Mouse (Mus musculus): Measurements from ENCODE around the gene Dnm1. TPM values are rescaled to one million over a fixed set of nuclear protein-coding genes. Genes with fewer than 3 reads are reported as not detected.

Dnm1 gene
- polyA plus RNA-seq, 1 experiment from 2014 or later, result 5.0 TPM

DNA sequence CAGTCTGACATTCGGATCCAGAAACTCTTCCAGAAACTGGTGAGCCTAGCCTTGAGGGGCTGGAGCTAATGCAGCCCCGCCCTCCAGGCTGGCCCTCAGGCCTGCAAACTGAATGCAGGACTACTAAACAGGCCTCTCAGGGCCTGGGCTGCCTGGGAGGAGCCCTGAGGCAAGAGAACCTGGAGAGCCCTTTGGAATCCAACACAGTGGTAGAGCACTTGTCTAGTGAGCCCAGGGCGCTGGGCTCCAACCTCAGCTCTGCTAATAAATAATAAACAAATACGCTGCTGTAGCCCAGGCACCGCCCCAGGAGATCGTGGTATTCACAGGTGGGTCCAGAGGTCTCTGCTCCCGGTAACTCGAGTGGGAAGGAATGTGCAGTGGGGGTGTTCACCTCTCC lies 37.7 kb upstream of the Dnm1 start:
- no peak for TF ChIP-seq EP300 (IDR thresholded peaks at IDR 0.05)
- TF ChIP-seq CTCF (IDR thresholded peaks at IDR 0.05), result no peak
- H3K27ac ChIP-seq (ENCODE audit: low read length), result peak overlapping the region; percentile 27
- H3K9me3 ChIP-seq (ENCODE audit: low read length), result no peaks in the 10 kb centered on the region
- H3K4me2 ChIP-seq (replicated peaks; ENCODE audit: low read depth, low read length), result no peak overlapping the region
- H3K4me3 ChIP-seq (ENCODE audit: low read depth, low read length), result no peak overlapping the region
- H3K36me3 ChIP-seq (ENCODE audit: insufficient read depth, low read length), result no peaks in the 10 kb centered on the region
- peaks cover 4% of the 10 kb centered on the region; the same call in 1 of the 2 replicates for H3K4me1 ChIP-seq (ENCODE audit: insufficient read depth, low read depth, low read length)
- DNase-seq (ENCODE audit: low spot score) (peak; percentile 53), ATAC-seq (peak; percentile 8; the same call in 1 of the 2 replicates)
- no peak overlapping the region for H3K9ac ChIP-seq (replicated peaks; ENCODE audit: low read depth)
- H3K27me3 ChIP-seq (replicated peaks; ENCODE audit: insufficient read depth, low read length), result no peaks in the 10 kb centered on the region
- 54% methylated on average over 8 of the region's 8 CpGs for WGBS

DNA sequence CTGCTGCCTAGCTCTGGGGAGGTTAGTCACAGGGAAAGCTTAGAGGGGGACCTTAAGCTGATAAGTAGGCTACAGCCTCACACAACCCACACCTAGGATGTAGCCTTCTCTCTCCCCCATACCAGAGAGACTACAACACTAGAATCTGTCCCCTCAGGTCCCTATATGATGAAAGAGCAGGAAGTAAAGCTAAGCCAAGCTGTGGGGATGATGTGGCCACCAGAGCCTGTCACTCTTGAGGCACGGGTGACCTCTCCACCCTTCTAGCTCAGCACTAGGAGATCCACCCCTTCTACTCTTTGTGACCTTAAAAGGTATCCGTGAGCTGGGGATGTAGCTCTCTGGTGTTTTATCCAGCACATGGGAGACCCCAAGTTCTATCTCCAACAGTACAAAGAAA lies 36.0 kb upstream of the Dnm1 start:
- no peaks in the 10 kb centered on the region for H3K9me3 ChIP-seq (ENCODE audit: low read length)
- H3K27ac ChIP-seq (ENCODE audit: low read length), result peak overlapping the region; percentile 1; the same call in 1 of the 2 replicates
- no peak overlapping the region for H3K9ac ChIP-seq (replicated peaks; ENCODE audit: low read depth)
- TF ChIP-seq CTCF (IDR thresholded peaks at IDR 0.05) (no peak), EP300 (IDR thresholded peaks at IDR 0.05) (no peak)
- H3K4me2 ChIP-seq (replicated peaks; ENCODE audit: low read depth, low read length), result no peak overlapping the region
- H3K36me3 ChIP-seq (ENCODE audit: insufficient read depth, low read length), result no peaks in the 10 kb centered on the region
- no peaks in the 10 kb centered on the region for H3K27me3 ChIP-seq (replicated peaks; ENCODE audit: insufficient read depth, low read length)
- H3K4me1 ChIP-seq (ENCODE audit: insufficient read depth, low read depth, low read length), result peaks cover 4% of the 10 kb centered on the region; the same call in 1 of the 2 replicates
- no peak for ATAC-seq
- no peak overlapping the region for H3K4me3 ChIP-seq (ENCODE audit: low read depth, low read length)
- WGBS, result 56% methylated on average over 2 of the region's 2 CpGs
- DNase-seq (ENCODE audit: low spot score), result no peak

DNA sequence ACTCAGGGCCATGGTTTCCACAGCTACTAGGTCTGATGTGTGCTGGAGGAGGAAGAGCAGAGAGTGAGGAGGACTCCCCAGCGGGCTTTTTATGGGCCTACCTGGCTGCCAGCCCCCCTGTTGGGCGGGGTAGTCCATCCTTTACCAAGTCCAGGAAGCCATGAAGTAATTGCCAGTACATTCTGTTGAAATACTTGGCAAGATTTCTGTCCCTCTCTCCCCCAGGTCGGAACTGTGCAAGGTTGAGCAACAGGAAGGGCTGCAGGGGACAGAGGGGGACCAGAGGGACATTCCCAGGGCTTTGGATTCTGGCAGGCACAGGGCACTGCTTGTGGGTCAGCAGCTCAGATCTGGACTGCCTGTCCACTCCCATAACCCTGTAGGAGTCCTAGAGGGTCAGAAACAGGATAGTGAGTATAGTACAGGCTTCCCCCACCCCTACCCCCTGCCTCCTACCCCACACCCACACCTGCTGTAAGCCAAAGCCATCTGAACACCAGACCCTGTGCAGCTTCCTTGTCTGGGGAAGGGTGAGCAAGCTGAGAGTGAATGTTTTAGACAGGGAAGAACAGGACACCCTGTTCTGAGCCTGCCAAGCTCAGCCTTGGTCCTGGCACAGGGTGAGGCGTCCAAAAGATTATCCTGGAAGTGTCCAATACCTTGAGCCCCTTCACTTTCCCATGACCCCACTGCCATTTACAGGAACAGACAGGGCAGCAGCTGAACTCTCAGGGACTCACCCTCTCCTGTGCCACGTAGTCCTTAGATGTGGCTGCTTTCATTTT lies 34.8 kb upstream of the Dnm1 start, which contains the start of gene Lcn2:
Gene Lcn2 (minus strand): TSS at position 547 of the 785 bp plus-strand sequence.
- WGBS, result 32% methylated on average over 5 of the region's 5 CpGs
- Histone ChIP-seq H3K9ac (replicated peaks; ENCODE audit: low read depth) (no peak within 1 kb of the TSS), H3K27me3 (replicated peaks; ENCODE audit: insufficient read depth, low read length) (no peaks in the 10 kb centered on the region), H3K4me1 (ENCODE audit: insufficient read depth, low read depth, low read length) (peaks cover 4% of the 10 kb centered on the region; the same call in 1 of the 2 replicates), H3K4me2 (replicated peaks; ENCODE audit: low read depth, low read length) (peak within 1 kb of the TSS; percentile 28), H3K36me3 (ENCODE audit: insufficient read depth, low read length) (no peaks in the 10 kb centered on the region), H3K9me3 (ENCODE audit: low read length) (no peaks in the 10 kb centered on the region), H3K27ac (ENCODE audit: low read length) (peak within 1 kb of the TSS; percentile 51; the same call in 1 of the 2 replicates), H3K4me3 (ENCODE audit: low read depth, low read length) (no peak within 1 kb of the TSS)
- TF ChIP-seq EP300 (IDR thresholded peaks at IDR 0.05), result peak; percentile 69
- no peak for TF ChIP-seq CTCF (IDR thresholded peaks at IDR 0.05)
- DNase-seq (ENCODE audit: low spot score), result peak; percentile 80
- peak; percentile 70 for ATAC-seq

DNA sequence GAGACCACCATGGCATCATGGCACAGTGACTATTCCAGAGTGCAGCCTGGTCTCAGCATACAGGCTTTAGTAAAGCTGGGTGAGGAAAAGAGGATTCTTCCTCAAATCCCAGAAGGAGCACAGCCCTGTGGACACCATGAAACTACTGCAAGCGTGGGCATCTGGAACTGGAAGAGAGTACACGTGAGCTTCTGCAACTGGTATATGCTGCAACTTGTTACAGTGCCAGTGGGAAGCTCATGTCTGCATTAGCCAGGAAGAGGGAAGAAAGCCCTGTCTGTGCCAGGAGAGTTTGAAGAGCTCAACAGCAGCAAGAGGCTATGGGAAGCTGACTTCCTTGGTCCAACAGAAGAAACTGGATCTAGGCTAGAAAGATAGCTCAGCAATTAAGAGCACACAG lies 29.6 kb upstream of the Dnm1 start:
- Histone ChIP-seq H3K4me1 (ENCODE audit: insufficient read depth, low read depth, low read length) (peaks cover 11% of the 10 kb centered on the region; the same call in 1 of the 2 replicates), H3K27ac (ENCODE audit: low read length) (no peak overlapping the region), H3K27me3 (replicated peaks; ENCODE audit: insufficient read depth, low read length) (no peaks in the 10 kb centered on the region), H3K36me3 (ENCODE audit: insufficient read depth, low read length) (0 out of 2 replicates have a peak, but pooled peaks cover 6% of the 10 kb centered on the region), H3K9ac (replicated peaks; ENCODE audit: low read depth) (no peak overlapping the region), H3K4me2 (replicated peaks; ENCODE audit: low read depth, low read length) (no peak overlapping the region), H3K4me3 (ENCODE audit: low read depth, low read length) (no peak overlapping the region), H3K9me3 (ENCODE audit: low read length) (no peaks in the 10 kb centered on the region)
- whole genome bisulfite sequencing, result 74% methylated on average over 2 of the region's 2 CpGs
- DNase-seq (ENCODE audit: low spot score) (no peak), ATAC-seq (no peak)
- no peak for TF ChIP-seq EP300 (IDR thresholded peaks at IDR 0.05)
- no peak for TF ChIP-seq CTCF (IDR thresholded peaks at IDR 0.05)

DNA sequence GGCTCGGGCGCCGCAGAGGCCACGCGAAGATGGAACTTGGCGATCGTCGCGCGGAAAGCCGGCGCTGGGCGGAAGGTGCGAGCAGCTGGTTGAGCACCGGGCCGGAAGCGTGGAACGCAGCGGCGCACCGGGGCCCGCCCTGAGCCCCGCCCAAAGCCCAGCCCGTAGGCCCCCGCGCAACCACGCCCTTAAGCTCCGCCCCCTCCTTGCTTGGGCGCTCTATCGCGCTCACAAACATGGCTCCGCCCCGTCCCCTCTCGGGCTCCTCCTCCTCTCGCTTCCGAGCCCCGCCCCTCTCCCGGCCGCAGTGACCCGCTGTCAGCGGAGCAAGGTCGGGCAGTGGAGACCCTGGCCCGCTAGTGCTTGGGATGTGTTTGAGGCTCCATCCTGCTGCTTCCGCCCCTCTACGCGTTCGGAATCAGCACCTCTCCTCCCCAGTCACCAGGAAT lies 28.7 kb upstream of the Dnm1 start, which contains the start of gene 1110008P14Rik:
Gene 1110008P14Rik (minus strand): TSS at position 164 of the 449 bp plus-strand sequence.
- DNase-seq (ENCODE audit: low spot score) (peak; percentile 97), ATAC-seq (peak; percentile 96)
- Histone ChIP-seq H3K4me2 (replicated peaks; ENCODE audit: low read depth, low read length) (peak within 1 kb of the TSS; percentile 99), H3K4me3 (ENCODE audit: low read depth, low read length) (peak within 1 kb of the TSS; percentile 57), H3K27me3 (replicated peaks; ENCODE audit: insufficient read depth, low read length) (no peaks in the 10 kb centered on the region), H3K9me3 (ENCODE audit: low read length) (no peaks in the 10 kb centered on the region), H3K9ac (replicated peaks; ENCODE audit: low read depth) (peak within 1 kb of the TSS; percentile 43; the same call in 1 of the 2 replicates), H3K4me1 (ENCODE audit: insufficient read depth, low read depth, low read length) (peaks cover 11% of the 10 kb centered on the region; the same call in 1 of the 2 replicates), H3K27ac (ENCODE audit: low read length) (no peak within 1 kb of the TSS), H3K36me3 (ENCODE audit: insufficient read depth, low read length) (peaks cover 6% of the 10 kb centered on the region; the same call in 1 of the 2 replicates)
- TF ChIP-seq CTCF (IDR thresholded peaks at IDR 0.05) (no peak), EP300 (IDR thresholded peaks at IDR 0.05) (no peak)
- 0% methylated on average over 23 of the region's 47 CpGs for WGBS

DNA sequence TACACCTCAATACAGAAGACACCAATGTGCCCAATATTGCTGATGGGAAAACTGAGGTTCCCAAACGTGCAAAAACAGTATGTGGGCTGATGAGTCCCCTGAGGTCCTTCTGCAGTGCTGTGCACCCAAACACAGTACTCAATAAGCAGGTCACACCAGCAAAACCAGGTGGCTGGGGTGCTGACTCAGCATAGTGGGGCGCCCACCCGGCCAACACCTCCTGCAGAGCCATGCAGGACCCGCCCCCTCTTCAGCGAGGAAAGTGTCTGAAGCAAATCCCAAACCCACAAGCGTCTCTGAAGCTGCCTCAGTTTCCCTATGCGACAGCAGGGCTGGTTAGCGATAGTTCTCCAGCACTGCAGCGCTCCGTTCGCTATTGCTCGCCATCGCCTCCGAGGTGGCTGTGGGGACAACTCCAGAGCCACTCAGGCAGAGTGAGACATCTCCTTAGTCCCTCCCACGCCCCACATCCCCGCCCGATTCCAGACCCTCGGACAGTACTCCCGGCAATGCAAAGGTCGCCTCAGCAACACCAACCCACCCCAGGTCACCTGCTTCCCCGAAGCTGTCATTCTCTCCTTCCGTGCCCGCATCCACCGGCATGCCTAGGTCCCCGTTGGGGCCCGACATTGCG lies 28.1 kb upstream of the Dnm1 start:
- ATAC-seq, result peak; percentile 48
- H3K4me3 ChIP-seq (ENCODE audit: low read depth, low read length), result peak overlapping the region; percentile 57
- peak overlapping the region; percentile 99 for H3K4me2 ChIP-seq (replicated peaks; ENCODE audit: low read depth, low read length)
- no peaks in the 10 kb centered on the region for H3K9me3 ChIP-seq (ENCODE audit: low read length)
- TF ChIP-seq CTCF (IDR thresholded peaks at IDR 0.05) (no peak), EP300 (IDR thresholded peaks at IDR 0.05) (no peak)
- no peaks in the 10 kb centered on the region for H3K27me3 ChIP-seq (replicated peaks; ENCODE audit: insufficient read depth, low read length)
- H3K36me3 ChIP-seq (ENCODE audit: insufficient read depth, low read length), result peaks cover 6% of the 10 kb centered on the region; the same call in 1 of the 2 replicates
- no peak overlapping the region for H3K27ac ChIP-seq (ENCODE audit: low read length)
- H3K4me1 ChIP-seq (ENCODE audit: insufficient read depth, low read depth, low read length), result peaks cover 11% of the 10 kb centered on the region; the same call in 1 of the 2 replicates
- WGBS, result 1% methylated on average over 26 of the region's 27 CpGs
- peak overlapping the region; percentile 43; the same call in 1 of the 2 replicates for H3K9ac ChIP-seq (replicated peaks; ENCODE audit: low read depth)
- no peak for DNase-seq (ENCODE audit: low spot score)

Measured in lung, postnatal 0 days (tissue).